Mouse (Mus musculus) naive thymus-derived CD4-positive, alpha-beta T cell, adult 2 months (primary cell): ENCODE measurements around the gene Hand1.
"Not testable (repeated sequence)": the region's sequence is repeated elsewhere in the genome, so short reads cannot be mapped to it uniquely, and the experiment has no call there.

Source experiments
- DNase-seq: peaks from one replicate; pipeline ENCODE4 v3.0.0-alpha.2; 2011; ENCODE audit warnings: low read depth

Hand1 gene

DNA sequence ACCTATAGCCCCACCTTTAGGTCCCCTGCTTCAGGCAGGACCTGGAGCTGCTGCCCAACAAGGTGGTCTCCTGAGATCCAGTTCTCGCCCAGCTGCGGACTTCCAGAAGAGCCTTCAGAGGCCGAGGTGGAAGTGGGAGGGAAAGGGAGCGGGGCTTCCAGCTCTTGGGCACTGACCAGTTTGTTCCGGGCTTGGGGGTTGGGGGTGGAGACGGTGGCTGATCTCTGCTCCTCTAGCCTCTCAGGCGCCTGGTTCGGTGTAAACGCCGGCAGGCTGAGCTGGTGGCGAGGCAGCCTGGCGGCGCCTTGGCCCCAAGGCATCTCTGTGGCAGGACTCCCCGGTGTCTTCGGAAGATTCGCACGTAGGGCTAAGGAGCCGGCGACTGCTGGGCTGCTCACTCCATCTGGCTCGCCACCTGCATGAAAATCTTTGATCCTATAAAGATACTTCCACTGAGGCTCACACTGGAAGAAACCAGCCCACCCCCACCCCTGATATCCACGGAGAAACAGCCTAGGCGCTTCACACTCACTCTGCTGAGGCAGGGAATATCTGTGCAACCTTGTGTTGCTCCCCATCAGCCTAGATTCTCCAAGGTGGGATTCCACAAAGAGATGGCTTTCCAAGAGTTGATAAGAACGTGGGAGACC lies at the start of gene Hand1:
TSS of gene Hand1 (minus strand) at position 267 of the 650 bp plus-strand sequence.
- DNase-seq, result no peak

GRCm38 (mm10) chr11:57876157-57876556 lies 43.5 kb upstream of the Hand1 start:
- DNase-seq, result no peak

- no peak for DNase-seq
Measured at GRCm38 (mm10) chr11:57873014-57873413, 40.4 kb upstream of the Hand1 start.

- no peak for DNase-seq
Measured at GRCm38 (mm10) chr11:57868753-57869460, 36.3 kb upstream of the Hand1 start.

DNA sequence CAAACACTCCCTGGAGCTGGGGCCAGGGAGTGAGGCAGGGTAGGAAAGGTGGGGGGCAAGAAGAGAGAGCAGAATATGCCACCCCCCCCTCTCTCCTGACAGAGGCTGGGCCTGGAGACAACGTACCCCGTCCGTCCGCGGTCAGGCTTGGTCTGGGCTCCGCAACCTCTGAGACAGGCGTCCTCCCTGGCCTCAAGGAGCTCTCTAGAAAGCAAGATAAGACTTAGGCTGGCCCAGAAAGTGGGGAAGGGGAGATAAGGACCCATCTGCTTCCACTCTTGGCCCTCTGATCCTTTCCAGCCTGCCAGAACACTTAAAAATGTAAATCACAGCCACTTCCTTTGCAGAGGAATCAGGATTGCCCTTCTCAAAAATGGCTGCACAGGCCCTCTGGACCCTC lies 33.8 kb upstream of the Hand1 start:
- no peak for DNase-seq

DNA sequence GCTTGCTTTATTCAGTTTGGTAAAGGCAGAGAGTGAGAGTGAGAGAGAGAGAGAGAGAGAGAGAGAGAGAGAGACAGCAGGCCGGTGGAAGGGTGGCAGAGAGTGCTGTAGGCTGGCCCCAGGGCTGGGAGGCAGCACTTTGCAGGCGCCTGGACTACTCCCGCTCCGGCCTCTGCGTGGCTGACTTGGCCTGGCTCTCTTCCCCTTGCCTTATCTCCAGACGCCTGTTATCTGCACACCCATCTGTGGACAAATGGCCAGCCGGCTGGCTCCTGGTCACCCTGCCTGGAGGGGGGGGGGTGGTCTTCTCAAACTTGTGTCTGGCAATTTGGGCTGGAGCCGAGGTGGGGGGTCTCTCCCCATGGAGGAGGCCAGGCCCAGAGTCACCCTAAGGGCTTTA lies 32.0 kb upstream of the Hand1 start:
- no peak for DNase-seq

- no peak for DNase-seq
Measured at GRCm38 (mm10) chr11:57862088-57862487, 29.5 kb upstream of the Hand1 start.

GRCm38 (mm10) chr11:57857709-57858108 lies 25.1 kb upstream of the Hand1 start:
- no peak for DNase-seq

- no peak for DNase-seq
Measured at GRCm38 (mm10) chr11:57853571-57853970, 21.0 kb upstream of the Hand1 start.

GRCm38 (mm10) chr11:57850931-57851330 lies 18.3 kb upstream of the Hand1 start:
- no peak for DNase-seq

- no peak for DNase-seq
Measured at GRCm38 (mm10) chr11:57850298-57850697, 17.7 kb upstream of the Hand1 start.

- DNase-seq, result no peak
Measured at GRCm38 (mm10) chr11:57847396-57847795, 14.8 kb upstream of the Hand1 start.

DNA sequence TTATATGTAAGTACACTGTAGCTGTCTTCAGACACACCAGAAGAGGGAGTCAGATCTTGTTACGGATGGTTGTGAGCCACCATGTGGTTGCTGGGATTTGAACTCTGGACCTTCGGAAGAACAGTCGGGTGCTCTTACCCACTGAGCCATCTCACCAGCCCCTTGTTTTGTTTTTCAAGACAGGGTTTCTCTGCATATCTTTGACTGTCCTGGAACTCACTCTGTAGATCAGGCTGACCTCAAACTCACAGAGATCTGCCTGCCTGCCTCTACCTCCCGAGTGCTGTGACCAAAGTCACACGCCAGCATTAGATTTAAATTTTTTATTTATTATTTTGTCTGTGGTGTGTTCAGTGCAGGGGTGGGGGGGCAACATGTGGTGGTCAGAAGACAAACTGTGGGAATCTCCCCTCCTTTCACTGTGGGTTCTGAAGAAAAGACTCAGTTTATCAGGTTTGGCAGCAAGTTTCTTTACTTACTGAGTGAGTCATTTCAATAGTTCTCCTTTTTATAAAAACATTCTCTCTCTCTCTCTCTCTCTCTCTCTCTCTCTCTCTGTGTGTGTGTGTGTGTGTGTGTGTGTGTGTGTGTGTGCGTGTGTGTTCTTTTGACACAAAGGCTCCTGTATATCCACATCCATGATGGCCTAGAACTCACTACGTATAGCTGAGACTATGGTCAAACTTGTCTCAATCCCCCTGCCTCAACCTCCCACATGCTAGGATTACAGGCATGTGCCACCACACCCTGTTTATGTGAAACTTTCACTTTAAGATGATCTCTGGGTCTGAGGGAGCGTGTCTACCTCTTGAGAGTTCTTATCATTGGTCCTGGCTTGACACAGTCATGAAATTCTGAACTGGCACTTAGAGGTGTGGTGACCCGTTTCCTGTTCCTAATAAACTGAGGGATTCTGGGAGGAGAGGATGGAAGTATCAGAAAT lies 14.1 kb upstream of the Hand1 start:
- not testable (repeated sequence) for DNase-seq

DNA sequence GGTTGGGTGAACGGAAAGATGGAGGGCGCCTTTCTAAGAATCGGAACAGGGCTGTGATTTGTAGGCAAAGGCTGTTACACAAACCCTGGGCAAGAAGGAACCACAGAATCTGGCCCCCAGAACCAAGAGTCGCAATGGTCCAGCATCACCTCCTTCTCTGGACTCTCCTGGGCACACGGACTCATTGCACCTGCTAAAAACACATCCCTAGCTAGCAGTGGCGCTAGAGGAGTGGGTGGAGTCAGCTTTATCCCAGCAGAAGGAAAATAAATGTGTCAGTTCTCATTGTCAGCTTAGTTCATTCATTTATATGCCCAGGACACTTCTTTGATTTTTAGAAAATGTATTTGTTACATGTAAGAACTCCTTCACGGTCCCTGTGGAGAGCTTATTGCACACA lies 8.8 kb upstream of the Hand1 start:
- no peak for DNase-seq

- no peak for DNase-seq
Measured at GRCm38 (mm10) chr11:57840986-57841385, 8.4 kb upstream of the Hand1 start.

DNA sequence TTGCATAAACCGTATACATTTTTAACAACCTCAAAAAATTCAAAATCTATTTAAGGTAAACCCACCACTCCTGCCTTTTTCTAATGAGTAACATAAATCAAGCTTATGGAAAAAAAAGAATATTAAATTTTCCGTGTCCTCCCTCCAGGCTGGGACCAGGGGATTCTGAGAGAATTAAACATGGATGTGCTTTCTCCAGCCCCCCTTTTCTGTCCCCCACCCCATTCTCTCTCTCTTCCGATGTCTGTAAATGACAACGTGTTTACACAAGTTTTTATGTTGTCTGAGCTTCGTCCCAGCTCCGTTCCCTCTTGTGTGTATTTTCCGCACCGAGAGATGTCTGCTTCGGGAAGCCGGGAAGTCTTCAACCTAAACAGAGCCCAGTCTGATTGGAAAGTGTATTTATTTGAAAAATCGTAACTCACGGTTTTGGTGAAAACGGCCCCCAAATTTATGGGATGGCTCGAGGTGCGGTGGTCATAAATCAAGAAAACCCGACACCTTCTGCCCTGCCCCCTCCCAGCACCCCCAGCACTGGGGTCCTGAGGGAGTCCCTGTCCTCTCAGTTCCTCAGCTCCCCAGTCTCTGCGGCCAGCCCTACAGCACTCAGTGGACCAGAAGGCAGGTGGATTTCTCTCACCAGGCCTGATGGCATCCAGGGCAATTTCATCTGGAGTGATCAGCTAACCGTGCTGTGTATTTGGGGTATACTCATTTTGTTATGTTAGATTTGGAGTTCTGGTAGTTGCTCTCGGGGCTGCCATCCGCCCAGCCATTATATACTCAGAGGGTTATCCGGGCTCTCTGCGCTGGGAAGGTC lies 5.5 kb upstream of the Hand1 start:
- DNase-seq, result no peak

- no peak for DNase-seq
Measured at GRCm38 (mm10) chr11:57836872-57837680, 4.5 kb upstream of the Hand1 start.

GRCm38 (mm10) chr11:57836401-57836800 lies 3.8 kb upstream of the Hand1 start:
- no peak for DNase-seq

GRCm38 (mm10) chr11:57835931-57836330 lies 3.3 kb upstream of the Hand1 start:
- no peak for DNase-seq

DNA sequence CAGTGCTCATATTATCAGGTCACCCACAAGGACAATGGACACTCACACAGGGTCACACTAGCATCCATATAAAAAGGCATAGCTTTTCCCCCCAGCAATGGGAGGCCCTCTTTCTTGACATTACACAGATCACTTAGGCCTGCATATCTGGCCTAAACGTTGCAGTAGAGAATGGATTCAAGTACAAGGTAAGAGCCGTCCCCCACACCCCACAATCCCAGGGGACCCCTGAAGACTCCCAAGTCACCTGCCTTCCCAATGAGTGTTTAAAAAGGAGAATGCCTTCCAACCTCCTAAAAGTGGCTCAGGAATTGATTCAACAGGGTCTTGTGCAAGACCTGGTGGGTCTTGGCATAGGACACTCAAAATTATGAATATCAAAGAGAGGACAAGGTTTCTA lies 2.7 kb upstream of the Hand1 start:
- DNase-seq, result no peak

GRCm38 (mm10) chr11:57834031-57834430 lies 1.4 kb upstream of the Hand1 start:
- DNase-seq, result no peak
